Mouse (Mus musculus): ENCODE data around the gene Cks1b.

Cks1b gene

DNA sequence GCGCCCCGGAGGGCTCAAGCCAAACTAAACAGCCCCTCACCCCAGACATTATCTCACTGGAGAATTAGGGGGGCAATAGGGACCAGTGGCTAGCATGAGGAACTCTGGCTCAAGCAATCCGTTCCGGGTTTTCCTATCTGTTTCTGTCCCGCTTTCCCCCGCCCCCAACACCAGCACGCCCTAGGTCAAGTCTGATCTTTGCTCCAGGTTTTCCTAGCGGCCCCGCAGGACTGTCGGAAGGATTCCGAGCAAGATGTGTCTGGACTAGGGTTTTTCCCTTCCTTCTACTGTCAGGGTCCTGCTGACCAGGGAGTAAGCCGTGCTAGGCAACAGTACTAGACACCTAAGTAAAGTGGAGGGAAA, 23.3 kb downstream of the Cks1b start:
- peak; percentile 57 for DNase-seq

DNA sequence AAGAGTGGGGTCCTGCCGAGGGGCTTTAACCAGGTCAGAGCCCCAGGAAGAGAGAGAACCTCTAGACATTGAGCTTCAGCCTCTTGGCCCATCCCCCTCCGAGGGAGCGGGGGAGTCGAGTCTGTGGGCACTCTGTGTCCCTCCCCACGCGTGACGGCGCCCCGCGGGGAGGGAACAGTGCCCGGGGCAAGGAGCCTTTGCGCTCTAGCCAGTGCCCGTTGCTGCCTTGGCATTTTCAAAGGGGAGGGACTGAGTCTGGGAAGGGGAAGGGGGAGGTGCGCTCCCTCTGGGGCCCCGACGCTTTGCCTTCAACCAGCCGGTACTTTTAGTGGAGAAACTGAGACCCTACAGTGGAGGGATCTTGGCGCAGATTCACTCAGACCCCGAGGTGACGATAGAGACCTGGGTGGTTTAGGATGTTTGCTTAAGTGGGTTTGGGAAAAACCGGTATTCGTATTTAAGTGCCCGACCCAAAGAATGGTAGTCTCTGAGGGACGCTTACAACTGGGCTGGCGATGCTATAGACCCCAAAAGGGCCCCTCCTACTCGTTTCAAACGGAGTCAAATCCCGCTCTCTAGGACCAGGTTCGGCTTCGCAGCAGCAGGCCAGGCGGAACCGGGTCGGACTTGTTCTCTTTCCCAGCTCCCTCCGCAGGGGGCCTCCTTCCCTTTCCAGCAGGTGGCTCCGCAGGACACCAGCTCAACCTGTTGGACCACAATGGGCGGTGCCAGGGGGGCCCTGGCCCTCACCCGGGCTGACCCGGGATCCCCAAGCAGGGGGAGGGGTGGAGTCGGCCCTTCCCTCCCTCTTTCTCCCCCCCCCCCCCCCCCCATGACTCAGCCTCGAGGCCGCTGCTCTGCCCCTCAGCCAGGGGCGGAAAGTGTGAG, 23.9 kb downstream of the Cks1b start, which contains the start of gene Zbtb7b:
Gene Zbtb7b (minus strand): TSS at position 771 of the 888 bp plus-strand sequence.
- DNase-seq = peak; percentile 56

DNA sequence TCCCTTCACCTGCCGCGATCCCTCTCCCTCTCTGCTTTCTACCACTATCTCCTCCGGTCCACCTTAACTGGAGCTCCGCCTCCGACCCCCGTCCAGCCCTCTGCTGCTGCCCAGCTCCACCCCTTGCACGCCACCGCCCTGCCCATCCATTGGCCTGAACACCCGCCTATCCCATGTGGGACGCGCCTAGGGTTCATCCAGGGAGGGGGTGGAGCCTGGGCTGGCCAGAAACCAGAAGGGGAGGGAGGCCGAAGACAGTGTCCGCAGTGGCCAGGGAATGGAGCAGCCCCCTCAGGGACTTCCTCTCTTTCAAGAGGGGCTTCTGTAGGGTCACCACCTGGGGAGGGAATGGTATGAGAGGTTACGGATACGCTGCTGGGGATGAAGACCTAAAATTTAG, 24.6 kb downstream of the Cks1b start:
- peak; percentile 97 for DNase-seq

DNA sequence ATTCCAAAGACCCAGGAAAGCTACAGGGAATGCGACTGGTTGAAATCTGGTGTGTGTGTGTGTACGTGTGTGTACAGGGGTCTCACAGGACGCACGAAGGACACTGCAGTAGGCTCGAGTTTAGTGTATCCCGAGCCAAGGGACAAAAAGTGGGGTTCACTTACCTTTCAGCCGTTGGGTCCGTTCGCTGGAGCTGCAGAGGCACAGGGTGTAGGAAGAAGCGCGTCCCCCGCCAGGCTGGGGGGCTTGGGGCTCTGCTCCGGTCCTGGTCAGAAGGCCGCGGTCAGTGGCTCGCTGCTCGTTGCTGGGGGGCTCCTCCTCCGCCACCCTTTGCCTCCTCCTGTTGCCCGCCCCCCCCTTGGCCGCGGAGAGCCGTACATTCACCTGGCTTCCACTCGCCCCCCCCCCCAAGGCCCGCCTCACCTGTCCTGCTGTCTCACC, 25.3 kb downstream of the Cks1b start:
- no peak for DNase-seq

DNA sequence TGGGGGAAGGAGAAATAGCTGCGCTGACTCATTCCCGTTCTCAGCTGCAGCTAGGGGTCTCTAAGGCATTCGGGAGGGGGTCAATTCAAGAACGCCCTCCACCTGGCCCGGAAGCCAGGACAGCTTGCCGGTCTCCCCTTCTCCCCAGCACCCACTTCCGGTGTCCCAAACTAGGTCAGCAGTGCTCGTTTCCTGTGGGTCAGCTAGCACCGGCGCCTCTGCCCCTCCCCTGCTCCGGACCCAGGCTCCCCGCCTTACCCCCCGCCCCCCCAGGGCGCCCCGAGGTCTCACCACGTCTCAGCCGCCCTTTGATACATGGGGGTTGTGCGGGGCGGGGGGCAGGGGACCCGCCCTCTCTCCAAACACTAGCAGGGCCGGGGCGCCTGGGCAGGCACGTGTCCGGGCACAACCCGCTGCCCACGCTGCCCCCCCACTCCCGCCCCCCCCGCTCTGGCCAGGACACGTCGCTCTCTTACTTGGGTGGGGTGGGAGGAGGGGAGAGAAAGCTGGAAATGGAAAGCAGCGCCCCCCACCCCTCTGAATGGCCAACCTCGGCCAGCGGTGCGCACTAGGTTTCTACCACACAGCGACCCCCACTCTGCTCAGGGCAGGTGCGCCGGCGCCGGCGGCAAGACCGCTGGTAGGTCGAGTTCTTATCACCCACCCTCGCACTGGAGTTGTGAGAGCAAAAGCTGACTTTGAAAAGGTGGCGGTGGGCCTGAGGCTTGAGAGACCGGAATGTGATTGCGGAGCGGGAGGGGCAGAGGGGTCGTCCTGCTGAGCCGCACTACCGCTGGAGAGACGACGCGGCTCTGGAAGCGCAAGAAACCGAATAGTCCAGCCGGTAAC, 26.3 kb downstream of the Cks1b start:
- peak; percentile 50 for DNase-seq

DNA sequence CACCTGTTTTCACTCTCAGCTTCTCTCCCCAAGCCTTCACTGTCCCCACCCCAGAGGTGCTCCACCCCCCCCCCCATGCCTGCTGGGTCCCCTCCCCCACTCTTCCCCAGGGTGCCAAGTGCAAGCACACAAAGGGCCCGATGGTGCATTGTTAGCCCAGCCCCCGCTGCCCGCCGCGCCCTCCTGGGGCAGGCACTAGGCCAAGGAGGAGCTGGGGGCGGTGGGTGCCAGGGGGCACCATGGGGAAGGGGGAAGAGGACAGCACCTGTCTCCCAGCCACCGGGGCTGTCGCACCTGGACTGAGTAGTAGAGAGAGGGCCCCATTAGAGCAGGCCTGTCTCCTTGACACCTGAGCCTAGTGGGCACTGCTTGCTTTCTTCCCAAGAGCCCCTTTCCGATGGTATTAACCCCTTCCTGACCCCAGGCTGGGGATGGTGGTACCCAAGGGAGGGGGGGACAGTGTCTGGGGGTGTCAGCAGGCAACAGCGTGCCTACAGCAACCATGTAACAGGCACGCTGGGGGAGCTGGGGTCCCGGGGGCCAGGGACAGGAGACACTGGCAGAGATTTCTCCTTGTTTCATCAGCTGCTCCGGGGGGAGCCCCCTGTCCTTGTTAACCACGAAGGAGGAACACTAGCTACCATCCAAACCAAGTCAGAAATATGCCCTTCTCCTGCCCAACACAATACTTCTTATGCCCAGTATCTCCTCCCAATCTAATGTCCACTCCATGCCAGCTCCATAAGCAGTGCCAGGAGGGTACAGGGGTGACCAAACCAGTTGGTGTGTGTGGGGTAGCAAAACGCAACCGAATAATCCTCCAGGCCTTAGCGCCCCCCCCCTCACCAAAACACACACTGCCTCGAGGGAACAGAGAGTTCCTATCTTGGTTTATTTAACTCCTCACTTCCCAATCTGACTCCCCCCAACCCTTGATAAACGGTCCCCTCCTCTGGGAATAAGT, 27.2 kb downstream of the Cks1b start:
- no peak for DNase-seq

DNA sequence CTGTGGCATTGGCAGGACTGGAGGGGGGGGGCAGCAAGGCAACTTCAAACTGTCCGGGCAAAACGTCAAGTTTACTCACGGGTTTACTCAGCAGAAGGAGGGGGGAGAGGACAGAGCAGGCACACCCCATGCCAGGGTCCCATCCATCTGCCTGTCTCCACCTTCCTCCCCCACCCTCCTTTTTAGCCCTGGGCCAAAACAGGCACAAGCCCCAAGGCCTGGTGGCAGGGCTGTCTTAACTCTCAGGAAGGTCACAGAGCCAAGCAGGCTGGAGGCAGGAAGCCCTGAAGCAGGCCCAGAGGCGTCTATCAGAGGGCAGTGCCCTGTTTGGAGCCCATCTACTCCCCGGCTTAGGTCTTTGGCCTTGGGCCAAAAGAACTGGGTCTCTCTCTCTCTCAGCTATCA, 28.1 kb downstream of the Cks1b start:
- DNase-seq = no peak

DNA sequence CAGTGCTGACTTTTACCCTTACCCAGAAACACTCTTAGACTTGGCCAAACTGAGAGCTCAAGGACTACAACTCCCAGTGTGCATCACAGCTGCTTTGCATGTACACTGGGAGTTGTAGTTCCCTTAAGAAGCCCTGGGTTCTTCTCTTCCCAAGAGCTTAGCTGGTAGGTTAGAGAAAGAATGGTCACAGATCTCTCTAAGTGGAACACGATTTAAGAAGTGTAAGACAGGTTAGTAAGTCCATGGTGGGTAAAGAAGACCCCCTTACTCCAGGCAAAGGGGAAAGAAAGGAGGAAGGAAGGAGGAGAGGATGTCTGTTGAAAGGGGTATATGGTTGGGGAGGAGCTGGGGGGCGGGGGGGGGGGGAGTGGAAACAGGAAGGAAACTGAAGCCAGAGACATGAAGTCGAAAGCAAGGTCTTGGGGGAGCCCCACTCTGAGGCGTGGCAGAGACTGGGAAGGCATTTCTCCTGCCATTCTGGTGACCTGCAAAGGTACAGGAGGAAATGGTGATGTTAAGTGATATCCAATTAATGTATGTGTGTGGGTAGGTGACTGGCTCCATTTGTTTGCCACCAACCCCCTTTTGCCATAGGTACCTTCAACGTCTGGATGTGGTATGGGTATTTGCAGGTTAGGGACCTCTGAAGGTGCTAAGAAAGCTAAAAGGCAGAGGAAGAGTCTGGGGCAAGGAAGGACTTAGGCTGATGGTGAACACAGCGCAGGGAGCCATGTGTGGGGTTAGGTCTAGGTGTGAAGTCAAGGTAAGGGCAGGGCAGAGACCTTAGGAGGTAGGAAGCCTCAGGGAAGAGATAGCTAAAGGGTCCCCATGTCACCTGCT, 29.1 kb downstream of the Cks1b start:
- DNase-seq = peak; percentile 39

DNA sequence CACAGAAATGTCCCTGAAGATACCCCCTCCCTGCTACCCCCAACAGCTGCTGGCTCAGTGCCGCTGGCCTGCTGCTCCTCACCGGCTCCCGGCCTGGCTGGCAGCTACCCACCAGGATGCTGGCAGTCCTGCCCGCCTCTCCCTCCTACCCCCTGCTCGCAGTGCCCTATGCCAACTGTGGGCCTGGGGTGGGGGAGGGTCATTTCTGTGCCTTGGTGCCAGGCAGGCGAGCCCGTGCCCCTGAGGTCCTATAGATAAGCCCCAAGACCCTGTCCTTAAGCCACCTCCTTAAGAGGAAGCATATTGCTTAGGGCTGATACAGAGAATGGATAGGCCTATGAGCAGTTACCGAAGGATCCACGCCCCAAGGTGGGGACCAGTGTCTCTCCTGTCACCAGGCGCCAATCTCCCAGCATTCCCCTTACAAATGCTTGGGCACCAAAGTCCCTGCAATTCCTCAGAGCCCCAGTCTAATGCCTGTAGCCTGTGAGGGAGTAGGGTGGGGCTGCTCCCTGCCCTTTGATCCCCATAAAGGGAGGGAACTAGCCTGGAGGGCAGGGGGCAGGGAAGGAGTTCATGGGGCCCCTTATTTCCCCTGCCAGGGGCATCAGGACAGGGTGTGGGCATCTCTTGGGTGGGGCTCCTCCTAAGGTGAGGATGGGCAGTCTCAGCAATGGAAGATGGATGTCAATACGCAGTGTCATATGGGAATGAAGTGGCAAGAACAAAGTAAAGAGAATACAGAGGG, 29.9 kb downstream of the Cks1b start:
- peak; percentile 60 for DNase-seq

DNA sequence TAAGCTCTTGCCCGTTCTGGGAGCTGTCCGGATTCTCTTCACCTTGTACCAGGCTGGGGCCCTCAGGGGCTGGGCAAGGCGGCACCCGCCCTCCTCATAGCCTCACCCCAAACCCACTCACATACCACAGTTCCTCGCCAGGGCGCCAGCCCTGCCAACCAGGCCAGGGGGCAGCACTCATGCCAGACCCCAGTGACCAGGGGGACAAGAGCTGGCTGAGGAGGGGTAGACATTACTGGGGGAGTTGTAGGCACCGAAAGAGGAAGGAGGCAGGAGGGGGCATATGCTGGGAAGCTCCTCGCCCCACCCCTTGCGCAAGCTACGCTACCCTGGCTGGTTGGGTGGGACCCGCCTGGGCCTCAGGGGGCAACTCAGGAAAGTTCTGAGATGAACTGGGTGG, 30.6 kb downstream of the Cks1b start:
- no peak for DNase-seq

DNA sequence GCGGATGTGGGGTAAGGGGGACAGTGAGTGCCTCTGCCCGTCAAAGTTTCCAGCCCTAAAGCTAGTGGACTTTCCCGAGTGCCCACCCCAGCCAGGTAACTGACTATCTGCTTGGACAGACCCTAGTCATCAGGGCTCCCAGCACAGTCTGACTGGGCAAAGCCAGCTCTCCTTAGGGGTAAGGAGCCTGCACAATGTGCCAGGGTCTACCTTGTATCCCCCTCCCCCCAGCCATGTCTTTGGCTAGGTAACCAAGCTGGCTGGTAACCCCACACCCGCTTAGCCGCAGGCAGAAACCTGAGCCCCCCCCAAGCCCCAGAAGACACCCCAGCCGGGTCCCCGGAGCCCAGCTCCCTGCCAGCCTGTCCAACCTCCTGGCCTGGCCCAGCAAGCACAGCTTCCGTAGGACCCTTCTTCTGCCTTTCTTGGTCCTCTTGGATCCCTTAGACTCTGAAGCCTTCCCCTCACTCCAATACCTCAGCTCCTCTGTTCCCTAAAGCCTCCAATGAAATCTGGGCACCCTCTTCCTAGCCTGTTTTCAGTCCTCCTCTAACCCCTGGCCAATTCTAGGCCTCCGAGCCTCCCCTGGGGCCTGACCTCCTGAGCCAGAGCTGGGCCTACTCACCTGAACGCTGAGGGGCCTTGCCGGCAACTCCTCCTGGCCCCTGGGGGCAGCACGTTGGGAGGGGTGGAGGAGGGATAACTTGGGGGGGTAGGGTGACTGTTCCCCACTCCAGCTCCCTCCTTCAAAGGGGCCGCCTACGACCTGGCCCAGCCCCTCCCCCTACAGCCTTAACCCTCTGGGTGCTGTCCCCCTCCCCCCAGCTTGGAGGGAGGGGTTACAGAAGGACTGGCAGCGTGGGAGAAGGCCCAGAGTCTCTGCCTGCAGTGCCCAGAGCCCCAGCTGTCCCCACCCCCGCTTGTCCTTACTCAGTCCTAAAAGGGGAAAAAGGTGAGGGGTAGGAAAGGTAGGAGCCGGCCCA, 31.5 kb downstream of the Cks1b start:
- DNase-seq = no peak

DNA sequence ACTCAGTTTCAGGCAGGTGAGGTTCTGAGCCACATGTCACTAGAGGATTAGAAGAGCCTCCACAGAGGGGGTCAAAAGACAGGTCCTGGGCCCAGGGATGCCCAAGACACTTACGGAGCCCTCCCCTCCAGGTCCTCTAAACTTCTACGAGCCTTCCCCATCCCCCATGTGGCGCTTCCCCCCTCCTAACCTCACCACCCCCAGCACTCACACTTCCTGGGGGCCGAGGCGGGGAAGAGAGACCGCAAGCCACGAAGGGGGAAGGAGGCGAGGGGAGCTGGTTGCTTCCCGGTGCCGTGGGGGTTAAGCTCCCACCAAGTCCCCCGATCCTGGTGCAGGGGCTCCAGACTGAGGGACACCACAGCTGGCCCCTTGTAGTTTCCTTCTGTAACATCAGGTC, 32.7 kb downstream of the Cks1b start:
- no peak for DNase-seq

DNA sequence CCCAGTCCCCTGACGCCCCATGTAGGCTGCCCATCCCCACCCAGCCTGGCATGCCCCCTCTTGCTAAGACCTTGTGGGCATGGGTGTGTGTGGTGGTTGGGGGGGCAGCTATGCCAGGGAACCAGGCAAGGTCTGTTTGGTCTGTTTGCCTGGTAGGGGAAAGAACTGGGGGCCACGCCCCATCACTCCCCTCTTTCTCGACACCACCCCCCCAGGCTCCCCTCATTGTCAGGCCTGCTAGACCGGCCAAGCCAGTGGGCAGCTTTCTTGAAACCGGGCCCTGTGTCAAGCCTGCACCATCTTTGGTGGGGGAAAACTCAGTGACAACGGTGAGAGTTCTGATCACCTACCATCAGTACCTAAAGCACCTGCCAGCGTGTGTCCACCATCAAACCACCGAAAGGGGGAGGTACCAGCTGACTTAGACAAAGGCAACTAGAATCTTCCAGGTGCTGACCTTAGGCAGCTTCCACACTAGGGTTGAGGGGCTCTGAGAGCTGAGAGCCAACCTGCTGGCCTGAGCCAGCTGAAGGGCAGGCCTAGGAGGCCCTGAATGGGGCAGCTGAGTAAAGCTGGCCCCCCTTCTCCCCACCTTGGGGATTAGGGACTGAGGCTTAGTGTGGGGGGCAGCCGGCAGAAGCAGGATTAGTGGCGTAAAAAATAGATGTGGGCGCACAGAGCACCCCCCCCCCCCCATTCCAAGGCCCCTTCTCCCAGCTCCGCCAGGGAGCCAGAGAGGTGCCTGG, 33.7 kb downstream of the Cks1b start:
- DNase-seq = no peak

DNA sequence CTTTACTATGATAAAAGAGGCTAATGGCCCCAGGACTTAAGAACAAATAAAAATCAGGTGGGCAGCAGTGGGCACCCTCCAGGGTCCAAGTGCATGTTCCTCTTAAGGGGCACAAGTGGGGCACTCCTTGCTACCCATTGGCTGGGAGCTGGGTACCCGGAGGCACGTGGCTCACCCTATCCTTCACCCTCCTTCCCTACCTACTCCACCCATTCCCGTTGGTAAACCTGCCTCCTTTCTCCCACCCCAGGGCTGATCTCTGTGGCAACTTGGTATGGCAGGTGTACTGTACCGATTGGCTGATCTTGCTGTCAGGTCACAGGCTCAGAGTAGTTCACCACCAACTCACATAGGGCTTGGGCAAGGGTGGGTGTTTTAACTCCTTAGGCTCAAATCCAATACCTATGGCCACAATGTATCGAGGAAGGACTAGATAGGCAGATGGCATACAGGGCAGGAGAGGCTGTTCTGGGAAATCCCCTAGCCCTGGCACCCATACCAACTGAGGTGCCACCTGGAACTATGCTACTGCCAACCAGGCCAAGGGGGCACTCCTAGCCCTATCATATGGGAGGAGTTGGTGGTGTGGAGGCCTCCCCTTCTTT, 34.4 kb downstream of the Cks1b start:
- no peak for DNase-seq

DNA sequence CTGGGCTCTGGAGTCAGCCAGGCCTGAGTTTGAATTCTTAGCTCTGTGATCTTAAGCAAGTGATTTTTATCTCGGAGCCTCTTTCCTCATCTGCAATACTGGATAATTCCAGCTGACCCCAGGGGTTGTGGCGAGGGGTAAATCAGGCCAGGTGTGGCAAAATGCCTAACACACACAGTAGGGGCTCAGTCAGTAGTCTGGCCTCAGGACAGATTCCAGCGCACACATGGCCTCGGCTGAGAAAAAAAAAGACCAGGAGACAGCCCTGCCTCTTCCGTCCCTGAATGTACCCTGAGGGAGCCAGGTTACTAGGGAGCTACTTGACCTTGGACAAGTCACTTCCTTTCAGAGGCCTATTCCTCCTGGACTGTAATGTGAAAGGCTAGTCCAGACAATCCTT, 35.2 kb downstream of the Cks1b start:
- no peak for DNase-seq

DNA sequence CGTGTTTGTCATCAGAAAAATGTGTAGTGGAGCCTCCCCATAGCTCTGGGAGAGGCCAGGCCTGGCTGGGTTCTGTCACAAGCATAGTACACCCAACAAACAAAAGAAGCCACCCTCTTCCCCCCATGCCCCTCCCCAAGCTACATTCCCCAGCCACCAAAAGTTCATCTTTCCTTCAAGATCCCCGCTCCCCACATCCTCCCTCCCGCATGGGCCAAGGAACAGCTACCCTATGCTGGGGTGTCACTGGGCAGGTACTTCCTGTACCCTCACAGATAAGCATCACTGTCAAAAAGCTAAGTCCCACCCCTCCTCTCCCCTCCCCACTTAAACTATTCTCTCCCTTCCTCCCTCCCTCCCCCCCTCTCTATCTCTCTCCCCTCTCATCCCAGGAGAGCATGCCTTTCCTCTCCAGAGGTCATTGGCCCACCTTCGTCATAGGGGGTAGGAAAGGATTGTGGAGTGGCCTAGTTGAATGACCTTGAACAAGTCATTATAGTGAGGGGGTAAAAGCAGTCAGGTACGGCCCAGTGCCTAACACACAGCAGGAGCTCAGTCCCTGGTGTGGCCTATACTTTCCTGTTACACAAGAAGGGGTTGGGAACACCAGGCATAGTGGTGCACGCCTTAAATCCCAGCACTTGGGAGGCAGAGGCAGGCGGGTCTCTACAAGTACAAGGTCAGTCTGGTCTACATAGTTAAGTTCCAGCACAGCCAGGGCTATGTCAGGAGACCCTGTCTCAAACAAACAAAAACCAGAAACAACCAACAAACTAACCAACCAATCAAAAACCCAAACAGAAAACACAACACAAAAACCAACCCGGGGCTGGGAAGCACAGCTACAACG, 35.9 kb downstream of the Cks1b start:
- no peak for DNase-seq

DNA sequence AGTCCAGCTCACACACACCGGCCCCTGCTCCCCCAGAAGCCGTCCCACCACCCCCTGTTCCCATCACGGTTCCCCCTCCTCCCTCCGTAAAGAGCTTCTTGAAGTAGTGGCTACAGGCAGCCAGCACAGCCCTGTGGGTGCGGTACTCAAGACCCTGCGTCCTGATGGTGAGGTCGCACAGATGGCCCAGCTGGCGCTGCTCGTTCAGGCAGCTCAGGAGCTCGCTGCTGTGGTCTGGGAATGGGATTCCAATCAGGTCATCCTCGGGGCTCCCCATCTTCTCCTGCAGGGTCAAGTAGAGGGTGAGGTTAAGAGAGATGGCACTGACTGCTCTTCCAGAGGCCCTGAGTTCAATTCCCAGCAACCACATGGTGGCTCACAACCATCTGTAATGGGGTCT, 37.0 kb downstream of the Cks1b start:
- DNase-seq = no peak

DNA sequence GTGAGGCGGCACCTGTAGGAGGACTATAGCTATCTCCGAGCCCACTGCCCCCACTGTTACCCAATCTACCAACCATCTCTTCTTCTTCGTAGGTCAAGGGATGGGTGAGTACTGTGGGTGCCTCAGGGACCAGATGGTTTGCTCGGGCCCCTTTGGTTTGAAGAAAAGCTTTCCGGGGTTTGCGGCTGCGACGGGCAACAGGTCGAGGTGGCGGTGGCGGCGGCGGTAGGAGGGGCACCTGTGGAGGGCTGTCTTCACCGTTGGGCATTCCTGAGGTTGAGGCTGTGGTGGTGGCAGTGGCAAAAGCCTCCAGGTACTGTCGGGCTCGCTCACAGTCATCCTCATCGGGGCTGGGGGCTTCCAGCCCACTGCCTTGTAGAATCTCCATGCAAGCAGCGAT, 37.5 kb downstream of the Cks1b start:
- DNase-seq = no peak

Measured in right cerebral cortex, adult 18-20 months (tissue).